Mouse (Mus musculus) cerebellum, postnatal 36 days (tissue): ENCODE results near the gene Eps8l3.

ENCODE experiments used
- DNase-seq, 2 experiments: peaks; one replicate each; pipeline ENCODE4 v3.0.0; 2021 to 2022; ENCODE audit warnings: mixed read lengths in 2 of 2

The Eps8l3 gene

DNA sequence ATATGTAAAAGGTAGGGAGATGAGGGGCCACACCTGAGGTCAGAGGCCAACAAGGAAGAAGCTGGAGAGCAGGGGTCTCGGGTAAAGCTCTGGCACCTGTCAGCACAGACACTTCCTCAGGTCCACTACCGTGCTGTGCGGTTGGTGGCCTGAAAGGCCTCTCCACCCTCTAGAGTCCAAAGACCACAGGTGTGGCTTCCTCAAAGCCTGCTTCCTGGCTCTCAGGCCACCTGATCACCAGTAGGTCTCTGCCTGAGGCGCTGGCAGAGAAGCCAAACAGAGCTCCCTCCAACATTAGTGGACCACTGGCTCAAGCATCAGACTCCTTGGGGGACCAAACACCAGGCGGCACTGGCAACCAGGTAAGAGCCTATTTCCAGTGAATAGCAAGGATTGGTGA lies at the start of gene Eps8l3:
Gene Eps8l3, plus strand, starts transcription at position 225 of the 400 bp plus-strand sequence.
- DNase-seq: no peak

DNA sequence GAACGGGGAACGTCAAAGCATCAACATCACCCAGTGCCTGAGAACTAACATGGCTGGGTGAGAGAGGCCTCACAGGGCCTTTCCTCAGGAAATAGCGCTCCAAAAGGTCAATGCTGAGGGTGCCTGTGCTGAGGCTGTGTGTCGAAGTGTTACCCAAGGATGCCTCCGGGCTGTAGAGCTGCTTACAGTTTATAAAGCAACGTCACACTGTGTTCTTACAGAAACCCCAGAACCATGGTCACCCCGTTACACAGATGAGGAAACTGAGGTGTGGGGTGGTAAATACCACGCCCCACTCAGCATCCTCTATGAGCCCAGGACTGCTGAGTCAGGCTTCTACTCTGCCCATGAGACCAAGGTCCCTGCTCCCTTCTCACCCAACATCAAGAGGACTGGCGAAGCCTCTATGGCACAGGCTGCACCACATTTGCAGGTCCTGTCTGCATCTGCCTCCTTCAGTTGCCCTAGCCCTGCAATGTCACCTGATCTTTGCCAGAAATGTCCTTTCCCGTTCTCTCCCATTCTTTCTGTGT lies 49.1 kb upstream of the Eps8l3 start:
- DNase-seq: no peak

DNA sequence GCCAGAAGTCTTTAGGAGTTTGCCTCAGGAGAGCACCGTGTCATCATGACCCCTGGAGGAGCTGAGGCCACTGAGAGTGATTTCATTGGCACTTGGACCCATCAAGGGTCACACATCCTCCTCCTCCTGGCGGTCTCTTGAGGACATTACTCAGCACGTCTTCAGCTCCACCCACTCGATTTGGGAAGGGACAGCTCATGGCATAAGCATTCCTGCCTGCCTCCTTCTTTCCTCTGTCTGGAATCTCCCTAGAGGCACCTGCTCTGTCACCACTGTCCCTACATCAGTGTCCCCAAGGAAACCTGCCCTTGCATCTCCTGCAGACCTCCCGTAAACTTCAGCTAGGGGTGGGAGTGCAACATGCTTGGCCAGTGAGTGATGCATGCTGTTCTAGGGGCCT lies 48.5 kb upstream of the Eps8l3 start:
- DNase-seq: no peak

DNA sequence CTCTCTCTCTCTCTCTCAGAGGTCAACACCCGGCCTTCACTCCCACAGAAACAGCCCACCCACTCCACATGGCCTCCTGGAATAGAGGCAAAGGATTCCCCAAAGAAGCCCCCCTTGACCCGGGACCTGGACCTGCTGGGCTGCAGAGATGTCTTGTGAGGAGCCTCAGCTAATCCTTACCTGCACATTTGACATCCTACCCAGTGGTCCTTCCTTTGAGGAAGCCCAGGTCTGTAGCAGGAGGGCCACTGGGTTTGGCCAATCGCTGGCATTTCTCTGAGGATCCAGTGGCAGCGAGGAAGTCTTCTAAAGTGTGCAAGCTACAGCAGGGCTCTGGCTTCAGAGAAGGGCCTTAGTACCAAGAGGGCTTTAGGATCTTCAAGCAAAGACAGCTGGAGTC lies 48.0 kb upstream of the Eps8l3 start:
- DNase-seq: no peak

DNA sequence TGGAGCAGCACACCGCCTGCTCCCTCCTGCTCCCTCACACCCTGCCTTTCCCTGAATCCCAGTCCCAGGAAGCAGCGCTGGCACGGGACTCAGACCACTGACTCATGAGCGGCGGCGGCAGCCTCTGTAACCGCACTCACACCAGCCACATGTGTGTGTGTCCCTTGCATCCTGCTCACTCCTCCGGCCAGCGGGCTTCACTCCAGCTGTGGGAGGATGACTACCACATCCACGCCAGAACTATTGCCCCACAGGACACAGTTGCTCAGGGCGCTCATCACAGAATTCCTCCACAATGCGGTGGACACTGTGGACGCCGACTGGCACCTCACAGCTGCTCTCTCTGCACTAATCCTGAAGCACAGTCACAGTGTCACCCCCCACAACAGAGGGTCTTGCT lies 47.4 kb upstream of the Eps8l3 start:
- DNase-seq: no peak

DNA sequence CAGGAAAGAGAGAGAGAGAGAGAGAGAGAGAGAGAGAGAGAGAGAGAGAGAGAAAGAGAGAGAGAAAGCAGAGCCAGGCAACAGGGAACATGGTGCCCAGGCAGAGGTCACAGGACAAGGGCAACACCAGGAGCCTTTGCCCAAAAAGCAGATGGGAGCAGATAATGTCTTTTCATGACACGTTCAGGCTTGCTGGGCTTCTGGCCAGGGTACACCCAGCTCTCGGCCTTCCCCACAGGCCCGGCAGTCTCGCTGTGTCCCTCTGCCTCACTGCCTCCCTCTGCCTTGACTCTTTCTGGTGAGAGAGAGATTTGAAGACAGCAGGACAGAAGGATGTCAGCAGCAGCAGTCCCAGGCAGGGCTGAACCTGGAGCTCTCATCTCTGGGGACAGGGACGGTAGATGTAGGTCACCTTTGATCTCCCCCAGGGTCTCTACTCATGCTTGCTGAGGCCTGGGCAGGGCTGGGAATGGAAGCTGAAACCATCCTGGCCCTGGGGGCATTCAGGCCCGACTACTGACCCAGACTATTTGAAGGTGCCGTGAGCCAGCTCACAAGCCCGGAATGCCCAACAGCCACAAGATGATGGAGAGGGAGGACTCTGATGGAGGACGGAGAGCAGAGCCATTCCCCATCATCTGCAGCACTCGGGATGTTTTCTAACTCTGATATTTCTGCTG lies 45.0 kb upstream of the Eps8l3 start:
- no peak for DNase-seq

DNA sequence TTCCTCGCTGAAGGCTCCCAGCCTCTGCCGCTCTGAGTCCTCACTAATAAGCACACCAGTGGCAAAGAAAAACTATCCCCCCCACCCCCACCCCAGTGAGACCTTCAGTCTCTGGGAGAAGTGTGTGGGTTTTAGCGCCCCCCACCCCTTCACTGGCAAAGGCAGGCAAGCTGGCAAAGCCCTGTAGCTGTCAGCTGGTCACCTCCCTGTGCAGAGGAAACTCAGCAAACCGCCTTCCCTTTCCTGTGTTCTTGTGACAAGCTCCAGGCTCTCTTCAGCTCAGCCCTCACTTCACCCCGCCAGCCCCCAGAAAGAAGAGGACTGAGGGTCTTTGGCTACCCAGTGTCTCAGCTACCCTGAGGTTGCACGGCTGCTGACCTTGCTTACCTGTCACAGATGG lies 44.4 kb upstream of the Eps8l3 start:
- no peak for DNase-seq

DNA sequence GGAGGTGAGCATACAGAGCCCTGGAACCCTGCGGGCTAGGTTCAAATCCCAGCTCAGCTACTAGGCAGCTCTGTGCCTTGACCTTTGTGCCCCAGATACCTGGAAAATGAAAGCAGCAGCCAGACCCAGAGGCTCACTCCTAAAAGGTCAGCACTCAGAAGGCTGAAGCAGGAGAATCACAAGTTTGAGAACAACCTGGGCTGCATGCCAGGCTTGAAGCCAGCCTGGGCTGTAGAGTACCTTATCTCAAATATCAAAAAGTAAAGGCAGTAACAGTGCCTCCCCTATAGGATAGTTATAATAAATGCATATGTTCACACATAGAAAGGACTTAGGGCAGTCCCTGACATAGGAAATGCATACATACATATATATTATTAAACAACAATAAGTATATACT lies 43.7 kb upstream of the Eps8l3 start:
- DNase-seq: no peak

DNA sequence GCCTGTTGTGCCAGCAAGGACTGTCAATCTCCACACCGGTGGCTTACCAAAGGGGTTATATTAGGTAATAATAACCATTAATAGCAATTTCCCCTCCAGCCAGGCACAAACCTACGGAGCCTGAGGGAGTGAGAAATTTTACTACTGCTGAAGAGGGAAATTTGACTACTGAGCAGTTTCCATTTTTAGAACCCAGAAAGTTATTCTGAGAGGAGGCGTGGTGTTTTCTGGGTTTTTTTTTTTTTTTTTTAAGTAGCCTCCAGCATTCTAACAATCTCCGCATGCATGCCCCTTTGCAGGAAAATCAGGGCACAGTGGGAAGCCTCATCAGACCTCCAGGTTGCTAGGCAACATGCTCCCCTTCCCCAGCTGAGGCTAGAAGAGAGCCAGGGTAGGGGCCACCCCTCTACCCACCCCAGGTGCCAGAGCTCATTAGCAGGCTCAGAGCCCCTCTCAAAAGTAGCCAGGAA lies 43.1 kb upstream of the Eps8l3 start:
- no peak for DNase-seq

DNA sequence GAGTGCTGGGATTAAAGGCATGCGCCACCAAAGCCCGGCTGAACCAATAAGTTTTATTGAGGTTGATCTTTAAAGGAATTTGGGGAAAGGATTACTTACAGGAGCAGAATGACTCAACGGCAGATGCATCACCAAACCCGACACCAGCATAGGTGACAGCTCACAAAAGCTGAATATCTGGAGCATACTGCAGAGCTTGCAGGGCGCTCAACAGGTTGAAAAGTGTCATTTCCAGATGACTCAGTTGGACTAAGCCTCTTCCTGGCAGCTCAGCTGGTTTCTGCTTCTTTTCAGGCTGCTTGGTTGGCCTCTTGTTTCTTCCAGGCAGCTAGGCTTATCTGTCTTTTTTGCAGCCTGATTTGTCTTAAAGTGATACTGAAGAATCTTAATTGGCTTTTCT lies 41.7 kb upstream of the Eps8l3 start:
- no peak for DNase-seq

DNA sequence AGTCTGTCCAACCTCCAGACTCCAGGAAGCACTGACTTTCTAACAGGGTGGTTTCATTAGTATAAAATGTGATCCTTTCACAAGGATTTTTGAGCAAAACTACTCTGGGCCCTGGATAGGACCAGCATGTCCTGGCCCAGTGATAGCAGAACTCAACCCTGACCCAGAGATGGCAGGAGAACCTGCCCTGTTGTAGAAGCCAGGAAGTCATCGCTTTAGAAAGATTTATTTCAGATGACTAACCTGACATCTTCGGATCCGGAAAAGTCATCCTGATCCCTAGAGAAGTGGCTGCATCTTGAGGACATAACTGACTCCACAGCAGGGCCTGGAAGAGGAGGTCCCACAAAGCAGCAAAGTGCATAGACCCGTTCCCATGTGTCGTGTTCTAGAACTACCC lies 37.2 kb upstream of the Eps8l3 start:
- DNase-seq: no peak

DNA sequence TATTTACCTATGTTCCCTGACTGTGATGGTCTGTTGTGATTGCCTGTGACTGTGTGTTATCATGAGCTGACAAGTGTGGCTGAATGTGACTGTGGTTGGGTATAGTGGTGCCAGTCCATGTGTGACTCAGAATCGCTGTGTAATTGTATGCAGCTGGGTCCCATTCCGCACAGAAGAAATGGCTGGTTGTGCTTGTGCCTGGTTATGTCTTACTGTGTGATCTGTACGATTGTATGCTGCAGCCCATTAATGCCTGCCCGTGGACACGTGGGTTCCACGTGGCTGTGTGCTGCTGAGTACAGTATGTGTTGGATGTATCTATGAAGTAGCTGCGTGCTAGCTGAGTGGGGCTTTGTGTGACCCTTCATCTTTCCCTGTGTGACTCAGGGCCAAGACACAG lies 36.2 kb upstream of the Eps8l3 start:
- no peak for DNase-seq

DNA sequence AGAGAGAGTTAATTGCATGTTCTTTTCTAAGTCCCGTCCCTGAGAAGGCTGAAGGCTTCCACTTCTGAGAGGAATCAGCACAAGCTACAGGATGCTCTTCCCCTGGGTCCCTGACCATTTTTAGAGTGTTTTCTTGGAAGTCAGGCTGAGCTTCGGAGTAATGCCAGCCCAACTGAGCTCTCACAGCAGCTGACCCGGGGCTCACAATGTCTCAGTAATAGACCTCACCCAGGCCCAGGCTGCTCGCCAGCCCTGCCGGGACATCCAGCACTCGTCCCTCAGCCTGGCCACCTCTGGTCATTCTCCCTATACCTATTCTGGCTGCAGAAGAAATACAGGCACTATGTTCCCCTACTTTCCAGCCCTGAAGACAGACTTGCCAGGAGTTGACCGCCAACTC lies 35.7 kb upstream of the Eps8l3 start:
- DNase-seq: peak in 1 of 2 experiments; percentile 23

DNA sequence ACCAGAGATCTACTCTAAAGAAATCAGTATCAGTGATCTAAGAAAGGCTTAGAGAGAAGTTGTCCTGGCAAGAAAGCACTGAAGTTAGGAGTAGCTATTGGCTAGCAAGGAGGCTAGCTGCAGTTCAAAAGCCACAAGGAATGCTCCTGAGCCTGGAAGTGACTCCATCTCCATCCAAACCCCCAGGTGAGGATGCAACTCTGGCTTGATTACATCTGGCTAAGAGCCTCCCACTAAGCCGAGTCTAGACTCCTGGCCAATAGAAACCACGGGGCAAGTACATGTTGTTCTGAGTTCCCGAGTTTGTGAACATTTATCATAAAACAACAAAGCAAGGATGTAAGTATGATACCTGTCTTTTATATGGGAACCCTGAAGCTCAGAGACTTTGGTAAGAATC lies 33.6 kb upstream of the Eps8l3 start:
- no peak for DNase-seq

DNA sequence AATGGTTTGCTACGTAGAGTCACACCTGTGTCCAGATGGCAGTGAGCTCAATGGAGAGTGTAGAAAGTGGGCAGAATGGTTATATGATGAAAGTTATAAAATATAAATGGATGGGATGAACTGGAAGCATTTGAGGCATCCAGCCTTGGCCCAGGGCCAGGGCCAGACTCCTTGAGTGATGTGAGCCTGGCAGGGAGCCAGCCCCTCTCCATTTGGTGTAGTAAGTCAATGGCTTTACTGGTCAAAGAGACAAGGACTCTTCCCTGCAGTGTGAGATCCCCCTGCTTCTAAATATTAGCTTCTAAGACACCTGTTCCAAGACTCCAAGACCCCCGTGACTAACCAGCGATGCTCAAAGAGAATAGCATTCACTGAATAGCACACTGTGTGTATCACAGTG lies 33.0 kb upstream of the Eps8l3 start:
- peak; percentile 56 to 67 for DNase-seq

DNA sequence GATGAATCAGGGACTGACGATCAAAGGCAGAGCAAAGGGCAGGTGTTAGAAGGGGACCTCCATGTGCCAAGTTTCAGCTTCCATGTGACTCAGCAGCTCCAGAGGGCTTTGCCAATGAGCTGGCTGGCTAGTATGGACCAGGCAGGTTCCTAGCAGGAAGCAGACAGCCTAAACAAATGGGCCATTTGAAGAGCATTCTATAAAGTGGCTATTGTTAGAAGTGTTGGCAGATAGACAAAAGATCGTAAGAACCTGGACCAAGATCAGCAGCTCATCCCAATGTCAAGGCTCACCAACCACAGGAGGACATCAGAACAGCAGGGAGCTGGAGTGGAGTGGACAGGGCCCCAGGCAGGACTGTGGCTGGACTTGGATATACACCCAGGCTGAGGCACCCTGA lies 32.5 kb upstream of the Eps8l3 start:
- peak; percentile 30 to 43 for DNase-seq

DNA sequence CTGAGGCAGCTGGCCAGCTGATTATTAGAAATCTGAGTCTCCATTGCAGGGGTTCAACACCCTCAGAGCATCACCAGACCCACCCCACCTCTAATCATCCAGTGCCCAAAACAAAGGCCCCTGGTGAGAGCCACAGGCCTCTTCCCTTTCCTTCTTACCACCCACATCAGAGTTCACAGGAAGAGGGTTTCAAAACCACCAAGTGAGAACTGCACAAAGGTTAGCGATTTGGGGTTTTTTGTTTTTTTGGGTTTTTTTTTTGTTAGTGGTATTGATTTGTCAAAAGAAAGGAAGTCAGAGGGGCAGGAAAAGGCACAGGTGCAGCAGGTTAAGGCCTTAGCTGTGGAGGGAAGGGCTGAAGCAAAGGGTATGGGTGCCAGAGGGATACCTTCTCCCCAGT lies 30.9 kb upstream of the Eps8l3 start:
- DNase-seq: no peak

DNA sequence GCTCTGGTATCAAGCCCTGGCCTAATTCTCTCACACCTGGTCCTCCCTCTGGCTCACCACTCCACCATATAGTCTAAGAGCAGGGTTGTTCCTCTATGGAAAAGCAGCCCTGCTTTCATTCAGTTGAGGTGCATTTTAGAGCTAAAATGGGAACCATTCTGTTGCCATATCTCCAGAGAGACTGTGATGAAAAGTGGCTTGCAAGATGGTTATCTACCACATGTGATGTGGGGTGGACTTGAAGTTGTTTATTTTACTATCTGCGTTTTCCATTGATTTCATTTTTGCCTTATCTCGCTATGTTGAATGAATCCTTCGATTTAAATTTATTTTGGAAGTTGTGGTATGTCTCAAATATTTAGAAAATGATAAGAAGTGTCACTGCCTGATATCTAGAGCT lies 30.2 kb upstream of the Eps8l3 start:
- no peak for DNase-seq

DNA sequence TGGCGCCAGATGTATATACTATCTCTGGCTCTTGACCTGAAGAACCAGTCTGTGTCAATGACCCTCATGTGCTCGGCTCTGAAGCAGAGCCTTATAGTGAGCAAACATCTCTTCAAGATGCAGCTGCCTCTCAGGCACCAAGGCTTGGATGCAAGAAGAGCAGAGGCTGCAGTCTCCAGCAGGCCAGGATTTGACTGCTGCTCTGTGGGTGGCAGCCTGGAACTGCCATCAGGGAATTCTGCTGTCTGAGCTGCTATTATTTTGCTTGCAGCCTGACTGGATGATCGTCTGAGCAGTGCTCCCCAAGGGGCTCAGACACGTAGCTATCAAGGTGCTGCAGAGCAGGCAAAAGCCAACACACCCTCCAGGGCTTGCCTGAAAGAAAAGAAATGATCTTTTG lies 28.9 kb upstream of the Eps8l3 start:
- DNase-seq: no peak

DNA sequence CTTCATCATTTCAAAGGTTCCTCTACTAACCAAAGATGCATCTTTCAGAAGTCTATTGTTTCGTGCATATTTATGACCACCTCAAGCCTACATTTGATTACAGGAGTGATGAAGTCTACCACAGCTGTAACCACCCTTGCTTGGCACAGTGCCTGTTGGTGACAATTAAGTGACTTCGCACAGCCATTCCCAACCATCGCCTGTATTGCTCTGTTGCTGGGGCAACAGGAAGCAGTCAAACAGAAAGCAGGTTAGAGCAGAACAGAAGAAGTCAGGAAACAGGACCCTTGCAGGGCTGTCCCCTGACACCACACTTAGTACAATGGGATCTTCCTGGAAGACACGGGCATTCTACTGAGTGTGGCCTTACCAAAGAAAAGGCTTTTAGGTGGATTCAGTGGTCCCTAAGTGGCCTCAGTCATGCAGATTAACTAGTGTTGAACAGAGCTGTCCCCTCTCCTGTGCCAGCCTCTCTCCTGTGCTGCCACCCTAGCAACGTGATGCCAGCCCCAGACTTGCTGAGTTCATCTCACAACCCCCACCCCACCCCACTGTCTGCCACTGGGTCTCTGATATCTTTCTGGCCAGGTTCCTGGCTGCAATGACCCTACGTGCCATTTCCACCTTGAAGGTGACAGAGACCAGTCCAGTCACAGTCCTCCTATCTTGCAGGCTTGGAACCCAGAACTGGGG lies 27.9 kb upstream of the Eps8l3 start:
- DNase-seq: no peak

DNA sequence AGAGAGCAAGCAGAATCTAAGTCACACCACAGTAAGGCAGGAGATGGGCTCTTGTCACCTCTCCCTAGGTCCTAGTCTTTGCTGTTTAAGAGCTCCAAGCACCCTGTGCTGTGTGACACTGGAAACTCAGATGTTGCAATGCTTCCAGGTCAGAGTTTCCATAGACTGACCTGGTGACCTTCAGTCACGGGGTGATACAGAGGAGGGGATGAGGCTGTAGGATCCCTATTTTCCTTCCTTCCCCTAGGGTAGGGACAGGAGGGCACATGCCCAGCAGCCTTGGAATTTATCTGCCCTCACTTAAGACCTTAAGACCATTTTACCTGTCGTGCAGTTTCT lies 27.4 kb upstream of the Eps8l3 start:
- DNase-seq: no peak

DNA sequence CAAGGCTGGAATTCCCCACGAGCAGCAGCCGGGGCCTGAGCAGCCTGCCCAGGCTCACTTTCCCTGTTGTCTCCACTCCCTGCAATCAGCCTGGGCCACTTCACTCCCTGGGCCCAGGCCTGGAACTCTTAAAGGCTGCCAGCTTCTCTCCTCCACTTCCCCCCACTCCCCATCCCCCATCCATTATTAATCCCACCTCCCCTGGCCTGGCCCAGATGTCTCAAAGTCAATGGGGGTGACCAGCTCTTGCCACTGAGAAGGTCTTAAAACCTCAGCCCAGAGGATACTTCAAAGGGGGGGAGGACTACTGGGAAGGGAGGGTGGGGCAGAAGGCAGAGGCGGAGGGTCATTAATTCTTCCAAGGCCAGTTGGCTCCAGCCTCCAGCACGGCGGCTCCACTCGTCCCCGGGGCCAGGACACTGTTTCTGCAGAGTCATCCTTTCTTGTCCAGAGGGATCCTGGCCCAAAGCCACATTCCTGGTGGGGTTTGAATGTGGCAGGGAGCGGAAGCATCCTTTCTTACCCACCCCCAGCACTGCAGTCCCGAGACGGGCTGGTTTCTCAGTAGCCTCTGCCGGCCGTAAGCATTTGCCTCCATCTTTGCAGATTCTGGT lies 26.5 kb upstream of the Eps8l3 start:
- DNase-seq: peak; percentile 35 to 46

DNA sequence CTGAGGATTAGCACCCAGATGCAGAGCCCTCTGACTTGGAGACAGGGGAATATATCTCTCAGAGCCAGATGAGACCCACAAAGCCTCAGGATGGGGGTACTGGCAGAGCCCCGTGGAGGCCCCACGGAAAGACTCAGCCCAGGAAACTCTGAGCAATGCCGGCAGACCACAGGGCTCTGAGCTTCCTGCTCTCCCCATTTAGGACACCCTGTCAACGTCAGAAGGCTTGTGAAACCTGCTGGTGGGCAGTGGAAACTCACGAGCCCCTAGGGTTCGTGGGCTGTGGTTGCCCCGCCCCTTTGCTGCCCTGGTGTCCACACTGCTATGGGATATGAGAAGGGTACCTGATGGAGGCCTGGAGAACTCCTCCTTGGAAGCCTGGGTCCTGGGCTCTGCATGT lies 24.2 kb upstream of the Eps8l3 start:
- no peak for DNase-seq
